Mouse (Mus musculus) inflammation-experienced regulatory T-cells, adult 6 months (primary cell): ENCODE measurements around the gene Ost4. TPM values are rescaled to one million over a fixed set of nuclear protein-coding genes. Genes with fewer than 3 reads are reported as not detected.

Source experiments
- ATAC-seq: one replicate; pipeline ENCODE4 v1.8.0; 2017
- polyA plus RNA-seq, 3 experiments: library from polyadenylated mRNA; unstranded; fragments of 100-300 nt; shearing (Covaris generic); gene quantifications; one replicate each; pipeline ENCODE4 v1.2.1; 2017

Ost4 gene
- polyA plus RNA-seq, 3 experiments from 2014 or later: 283 to 295 (median 294) TPM

GRCm38 (mm10) chr5:30922581-30923041 lies 15.0 kb upstream of the Ost4 start:
- ATAC-seq: no peak

- peak; percentile 81 for ATAC-seq
Observed at GRCm38 (mm10) chr5:30921256-30922033, 13.9 kb upstream of the Ost4 start, which contains the start of gene Khk. TSS of gene Khk (plus strand) at chr5:30921431.

- ATAC-seq: no peak
Observed at GRCm38 (mm10) chr5:30920621-30921020, 13.0 kb upstream of the Ost4 start.

GRCm38 (mm10) chr5:30919831-30920614 lies 12.4 kb upstream of the Ost4 start:
- no peak for ATAC-seq

- ATAC-seq: no peak
Observed at GRCm38 (mm10) chr5:30918691-30919090, 11.1 kb upstream of the Ost4 start.

GRCm38 (mm10) chr5:30917891-30918670 lies 10.5 kb upstream of the Ost4 start:
- no peak for ATAC-seq

GRCm38 (mm10) chr5:30917348-30917747 lies 9.8 kb upstream of the Ost4 start:
- no peak for ATAC-seq

- no peak for ATAC-seq
Observed at GRCm38 (mm10) chr5:30916841-30917240, 9.3 kb upstream of the Ost4 start.

- peak; percentile 91 for ATAC-seq
Observed at GRCm38 (mm10) chr5:30915974-30916433, 8.4 kb upstream of the Ost4 start.

- ATAC-seq: no peak
Observed at GRCm38 (mm10) chr5:30915456-30915855, 7.9 kb upstream of the Ost4 start.

- no peak for ATAC-seq
Observed at GRCm38 (mm10) chr5:30914849-30915248, 7.3 kb upstream of the Ost4 start.

- ATAC-seq: no peak
Observed at GRCm38 (mm10) chr5:30914101-30914635, 6.6 kb upstream of the Ost4 start.

- no peak for ATAC-seq
Observed at GRCm38 (mm10) chr5:30913060-30913841, 5.7 kb upstream of the Ost4 start, which contains the start of gene Emilin1. TSS of gene Emilin1 (plus strand) at chr5:30913402.

GRCm38 (mm10) chr5:30912156-30912555 lies 4.6 kb upstream of the Ost4 start:
- ATAC-seq: no peak

- no peak for ATAC-seq
Observed at GRCm38 (mm10) chr5:30910481-30910880, 2.9 kb upstream of the Ost4 start.

GRCm38 (mm10) chr5:30909863-30910262 lies 2.3 kb upstream of the Ost4 start:
- ATAC-seq: no peak

- ATAC-seq: no peak
Observed at GRCm38 (mm10) chr5:30909300-30909659, 1.7 kb upstream of the Ost4 start.

GRCm38 (mm10) chr5:30908426-30909299 lies 1.1 kb upstream of the Ost4 start:
- no peak for ATAC-seq

- no peak for ATAC-seq
Observed at GRCm38 (mm10) chr5:30901860-30902259, 5.7 kb downstream of the Ost4 start.

GRCm38 (mm10) chr5:30890375-30890774 lies 17.2 kb downstream of the Ost4 start:
- ATAC-seq: no peak
